Mouse (Mus musculus) megakaryocyte, adult 5-6 weeks (primary cell): ENCODE results near the gene Dtx3. TPM values are rescaled to one million over a fixed set of nuclear protein-coding genes. Genes with fewer than 3 reads are reported as not detected.
A peak's percentile ranks its signal among the peaks of the same experiment; 100 is the strongest.
"Not testable (repeated sequence)": the region's sequence is repeated elsewhere in the genome, so short reads cannot be mapped to it uniquely, and the experiment has no call there.

Source experiments
- ATAC-seq: 2 replicates; pipeline ENCODE4 v1.8.0; 2016; ENCODE audit warnings: mild to moderate bottlenecking, inconsistent platforms; ENCODE audit not compliant: poor library complexity, severe bottlenecking
- total RNA-seq, 2 experiments: library from RNA; stranded (forward) in 1 of 2; stranded (reverse) in 1 of 2; fragments of 153-499, 151-499 nt in 1 of 2; fragments of 221-1000, 200-1000 nt in 1 of 2; gene quantifications; 2 replicates each; pipeline versions ENCODE4 v1.2.3 to v1.2.4; 2015 to 2017

Dtx3 gene
- total RNA-seq, 2 experiments from 2014 or later, result 8.2 to 9.1 TPM

- no peak for ATAC-seq
Measured at GRCm38 (mm10) chr10:127208921-127209320, 13.4 kb upstream of the Dtx3 start.

GRCm38 (mm10) chr10:127205373-127205772 is 9.8 kb upstream of the Dtx3 start:
- ATAC-seq, result no peak

GRCm38 (mm10) chr10:127204589-127204988 is 9.1 kb upstream of the Dtx3 start:
- ATAC-seq, result no peak

GRCm38 (mm10) chr10:127203106-127203505 is 7.6 kb upstream of the Dtx3 start:
- ATAC-seq, result no peak

GRCm38 (mm10) chr10:127200279-127200678 is 4.8 kb upstream of the Dtx3 start:
- no peak for ATAC-seq

- ATAC-seq, result no peak
Measured at GRCm38 (mm10) chr10:127199474-127199873, 3.9 kb upstream of the Dtx3 start.

GRCm38 (mm10) chr10:127199068-127199467 is 3.5 kb upstream of the Dtx3 start:
- ATAC-seq, result no peak

- no peak for ATAC-seq
Measured at GRCm38 (mm10) chr10:127198492-127198891, 3.0 kb upstream of the Dtx3 start.

GRCm38 (mm10) chr10:127197505-127198110 is 2.1 kb upstream of the Dtx3 start:
- no peak for ATAC-seq

GRCm38 (mm10) chr10:127197104-127197503 is 1.6 kb upstream of the Dtx3 start:
- no peak for ATAC-seq

- ATAC-seq, result no peak
Measured at GRCm38 (mm10) chr10:127196392-127196791, 864 bp upstream of the Dtx3 start.

GRCm38 (mm10) chr10:127194428-127195327 is 850 bp downstream of the Dtx3 start:
- peak; percentile 55 for ATAC-seq

- ATAC-seq, result no peak
Measured at GRCm38 (mm10) chr10:127193011-127193410, 2.5 kb downstream of the Dtx3 start.

GRCm38 (mm10) chr10:127192057-127192328 is 3.5 kb downstream of the Dtx3 start:
- not testable (repeated sequence) for ATAC-seq

- ATAC-seq, result no peak
Measured at GRCm38 (mm10) chr10:127191191-127192056, 4.1 kb downstream of the Dtx3 start.

GRCm38 (mm10) chr10:127190398-127191190 is 4.9 kb downstream of the Dtx3 start:
- no peak for ATAC-seq

- ATAC-seq, result no peak
Measured at GRCm38 (mm10) chr10:127189651-127190381, 5.7 kb downstream of the Dtx3 start, which contains the start of gene Arhgef25. Arhgef25 (minus strand) TSS chr10:127190083.

GRCm38 (mm10) chr10:127189116-127189650 is 6.3 kb downstream of the Dtx3 start:
- ATAC-seq, result peak; percentile 55

- ATAC-seq, result peak; percentile 54
Measured at GRCm38 (mm10) chr10:127188465-127189115, 6.9 kb downstream of the Dtx3 start.
